Mouse (Mus musculus) duodenum, adult 2 months (tissue): ENCODE results near the gene Cyp4v3. TPM values are rescaled to one million over a fixed set of nuclear protein-coding genes. Genes with fewer than 3 reads are reported as not detected.

Experiments used
- polyA plus RNA-seq: library from polyadenylated mRNA; depleted of rRNA; stranded (reverse); fragments of >200 nt; gene quantifications from 2 replicates; pipeline ENCODE4 v1.2.3, GENCODE M21; 2012; ENCODE audit warnings: low replicate concordance; rRNA removed

Cyp4v3 gene
- 11.7 and 36.3 TPM in 2 replicates for polyA plus RNA-seq

GRCm38 (mm10) chr8:45332685-45333409, at the start of gene Cyp4v3:
TSS of gene Cyp4v3 (minus strand) at chr8:45333216.

DNA sequence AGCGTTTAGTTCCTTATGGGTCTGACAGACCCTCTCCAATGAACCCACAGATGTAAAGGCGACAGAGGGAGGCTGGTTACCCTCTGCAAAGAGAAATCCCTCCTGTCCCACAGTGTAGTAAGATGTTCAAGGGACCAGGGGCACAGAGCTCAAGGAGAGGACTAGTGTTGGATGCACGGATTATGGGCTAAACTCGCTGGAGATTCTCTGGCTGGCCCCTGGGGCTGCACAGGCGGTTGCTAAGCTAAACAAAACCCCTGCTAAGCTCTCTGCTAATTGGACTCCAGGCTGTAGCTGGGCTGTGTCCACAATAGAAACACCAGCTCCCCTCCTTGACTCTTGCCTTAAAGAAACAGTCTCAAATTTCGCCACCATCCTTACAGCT, 48.9 kb upstream of the Cyp4v3 start, which contains the start of gene Fam149a:
Fam149a (minus strand) TSS at position 329 of the 385 bp plus-strand sequence.

DNA sequence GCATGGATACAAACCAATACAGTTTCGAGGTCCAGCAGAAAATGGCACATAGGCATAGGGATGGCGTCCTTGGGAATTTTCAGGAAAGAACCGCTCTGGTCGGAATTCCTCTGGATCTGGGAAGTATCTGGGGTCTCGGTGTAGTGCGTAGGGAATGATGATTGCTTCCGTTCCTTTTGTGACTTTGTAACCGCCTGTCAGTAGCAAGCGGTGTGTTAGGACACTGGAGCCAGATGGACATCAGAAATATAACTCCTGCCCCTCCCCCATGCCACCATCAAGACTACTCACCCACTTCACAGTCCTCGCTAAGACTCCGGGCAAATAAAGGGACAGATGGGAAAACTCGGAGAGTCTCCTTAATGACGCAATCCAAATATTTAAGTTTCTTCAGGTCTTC, 24.6 kb downstream of the Cyp4v3 start, which contains the start of gene Gm45753:
Gm45753 (minus strand) TSS at position 101 of the 400 bp plus-strand sequence.

DNA sequence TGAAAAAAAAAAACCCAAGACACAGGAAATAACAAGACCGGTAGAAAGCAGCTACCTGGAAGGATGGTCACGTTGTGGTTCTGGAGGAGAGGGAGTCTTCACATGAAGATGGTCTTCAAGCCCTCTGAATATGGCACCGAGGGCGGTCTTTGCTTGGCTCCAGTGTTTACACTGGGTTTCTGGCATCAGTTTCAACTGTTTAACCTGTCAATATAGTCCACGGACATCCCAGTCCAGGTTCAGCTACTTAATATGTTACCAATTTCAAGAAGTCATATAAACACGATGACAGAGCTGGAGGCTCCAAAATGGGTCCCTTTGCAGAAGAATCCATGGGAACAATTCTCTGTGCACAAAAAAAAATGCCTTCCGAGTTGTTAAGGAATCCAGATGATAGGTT, 38.3 kb downstream of the Cyp4v3 start, which contains the start of gene Klkb1:
Klkb1 (minus strand) TSS at position 173 of the 400 bp plus-strand sequence.

DNA sequence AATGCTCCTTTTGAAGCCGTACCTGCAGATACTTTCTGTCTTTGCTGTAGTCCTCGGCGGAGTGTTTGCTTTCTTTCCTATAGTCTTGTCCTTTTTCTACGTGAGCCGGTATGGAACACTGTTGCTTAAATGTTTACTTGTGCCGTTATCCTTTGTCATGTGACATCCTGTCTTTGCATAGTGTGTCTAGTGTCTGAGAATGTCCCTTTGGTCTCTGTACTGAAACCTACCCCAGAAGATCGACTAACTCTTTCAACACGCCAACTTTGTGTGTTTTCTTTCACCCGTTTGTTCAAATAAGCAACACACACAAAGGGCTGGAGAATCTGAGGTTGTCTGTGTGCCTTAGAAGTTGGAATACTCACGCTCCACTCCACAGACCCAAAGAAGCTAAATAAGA, 71.1 kb downstream of the Cyp4v3 start, which contains the start of gene F11:
F11 (minus strand) TSS at position 112 of the 400 bp plus-strand sequence.

Other genes with a start within 250 kb of the Cyp4v3 start
- gene F11, start 71.2 kb downstream of the Cyp4v3 start, polyA plus RNA-seq: not detected in 2 replicates
- gene Klkb1, start 38.4 kb downstream of the Cyp4v3 start, polyA plus RNA-seq: 0.06 and 0.18 TPM in 2 replicates
- not detected in 2 replicates for gene Gm45753, start 24.8 kb downstream of the Cyp4v3 start, polyA plus RNA-seq
- gene Fam149a, start 49.1 kb upstream of the Cyp4v3 start, polyA plus RNA-seq: 1.8 and 3.8 TPM in 2 replicates
- 3.7 and 12.0 TPM in 2 replicates for gene Tlr3, start 77.9 kb upstream of the Cyp4v3 start, polyA plus RNA-seq
- 1.7 and 8.0 TPM in 2 replicates for gene Sorbs2, start 174.6 kb upstream of the Cyp4v3 start, polyA plus RNA-seq